8 mouse cellular contexts compared by ENCODE assay signal in genomic region chr1:78419593-78419992, GRCm38 (mm10).
DNase-seq lines count a peak whose midpoint lies in the region; ATAC-seq and TF ChIP-seq lines count a peak whose summit lies in the region.

No protein-coding gene starts in this region.

- 48% methylated on average over 4 of the region's 4 CpGs for WGBS in limb, embryonic 11.5 days
- WGBS in midbrain, embryonic 16.5 days = 45% methylated on average over 4 of the region's 4 CpGs

- no peak overlapping the region for H3K4me3 ChIP-seq in cortical plate, adult 2 months (ENCODE audit: insufficient read depth, low read length)
- H3K4me3 ChIP-seq in limb, embryonic 11.5 days (ENCODE audit: low read depth, low read length) = no peak overlapping the region
- no peak overlapping the region for H3K4me3 ChIP-seq in midbrain, embryonic 16.5 days (ENCODE audit: low read depth, low read length)

- ATAC-seq in limb, embryonic 11.5 days (ENCODE audit: insufficient number of reproducible peaks, low FRiP score, low TSS enrichment, low read depth) = 0 out of 2 replicates have a peak, but pooled peaks have one; percentile 57
- peak; percentile 69; the same call in 1 of the 2 replicates for ATAC-seq in midbrain, embryonic 16.5 days

- intact Hi-C loops in gastrocnemius, postnatal 14 days (cut with DNase I; ENCODE audit: low total_unique reads) = loop anchor here (5.0 kb wide), 1 partner anchor 437 kb away; no protein-coding TSS in a partner anchor

- peaks cover 2% of the 10 kb centered on the region; the same call in 1 of the 2 replicates for H3K36me3 ChIP-seq in limb, embryonic 11.5 days (ENCODE audit: control insufficient read depth, insufficient read depth, low read length)
- H3K36me3 ChIP-seq in midbrain, embryonic 16.5 days (ENCODE audit: control insufficient read depth, insufficient read depth, low read length) = 0 out of 2 replicates have a peak, but pooled peaks cover 3% of the 10 kb centered on the region

- no peak for TF ChIP-seq POLR2A in cortical plate, adult 2 months (IDR thresholded peaks at IDR 0.05; ENCODE audit: extremely low read depth, insufficient read depth, low read length)

- H3K4me2 ChIP-seq in limb, embryonic 11.5 days (ENCODE audit: low read depth, severe bottlenecking) = no peak overlapping the region
- no peak overlapping the region for H3K4me2 ChIP-seq in midbrain, embryonic 16.5 days (ENCODE audit: low read length)

- H3K9ac ChIP-seq in limb, embryonic 11.5 days (ENCODE audit: low read length) = no peak overlapping the region
- no peak overlapping the region for H3K9ac ChIP-seq in midbrain, embryonic 16.5 days (ENCODE audit: low read depth, low read length)

- H3K27ac ChIP-seq in cortical plate, adult 2 months (ENCODE audit: insufficient read depth, low read length) = no peak overlapping the region
- H3K27ac ChIP-seq in limb, embryonic 11.5 days (replicated peaks; ENCODE audit: low read depth, low read length) = no peak overlapping the region
- H3K27ac ChIP-seq in midbrain, embryonic 16.5 days (ENCODE audit: low read length) = no peak overlapping the region

- H3K27me3 ChIP-seq in limb, embryonic 11.5 days (ENCODE audit: control insufficient read depth, insufficient read depth, low read length) = no peaks in the 10 kb centered on the region
- H3K27me3 ChIP-seq in midbrain, embryonic 16.5 days (ENCODE audit: control insufficient read depth, insufficient read depth, low read depth, low read length) = no peaks in the 10 kb centered on the region

- peak; percentile 67 for TF ChIP-seq CTCF in cortical plate, adult 2 months (IDR thresholded peaks at IDR 0.05; ENCODE audit: extremely low read depth, insufficient read depth, low read length)

- H3K4me1 ChIP-seq in cortical plate, adult 2 months (ENCODE audit: control insufficient read depth, insufficient read depth, low read length) = no peaks in the 10 kb centered on the region
- H3K4me1 ChIP-seq in limb, embryonic 11.5 days (ENCODE audit: control insufficient read depth, insufficient read depth, low read length) = no peaks in the 10 kb centered on the region
- no peaks in the 10 kb centered on the region for H3K4me1 ChIP-seq in midbrain, embryonic 16.5 days (ENCODE audit: control insufficient read depth, insufficient read depth, low read length)

- no peaks in the 10 kb centered on the region for H3K9me3 ChIP-seq in limb, embryonic 11.5 days (ENCODE audit: control insufficient read depth, low read length)
- no peaks in the 10 kb centered on the region for H3K9me3 ChIP-seq in midbrain, embryonic 16.5 days (replicated peaks; ENCODE audit: control insufficient read depth, low read length, poor library complexity, severe bottlenecking)

- peak; percentile 30 to 73 for DNase-seq in spleen, adult 18-20 months
- no peak for DNase-seq in spleen, adult 12 weeks (ENCODE audit: low spot score)
- DNase-seq in gastrocnemius, postnatal 14 days = peak; percentile 74
- DNase-seq in kidney, adult 9 months = peak; percentile 78
- peak; percentile 90 for DNase-seq in limb, embryonic 11.5 days (ENCODE audit: low spot score)
- peak; percentile 60 to 82 for DNase-seq in spleen, postnatal 4 days (ENCODE audit: low spot score in 2 of 2)
